Mouse (Mus musculus): ENCODE measurements at regions not wholly inside any gene's neighbourhood (a gene's known extent, or its start where the extent isn't known, plus 50 kb on each side); places are given as distances from the start of the nearest gene placed in this dataset.
"Not testable (repeated sequence)": the region's sequence is repeated elsewhere in the genome, so short reads cannot be mapped to it uniquely, and the experiment has no call there.

DNA sequence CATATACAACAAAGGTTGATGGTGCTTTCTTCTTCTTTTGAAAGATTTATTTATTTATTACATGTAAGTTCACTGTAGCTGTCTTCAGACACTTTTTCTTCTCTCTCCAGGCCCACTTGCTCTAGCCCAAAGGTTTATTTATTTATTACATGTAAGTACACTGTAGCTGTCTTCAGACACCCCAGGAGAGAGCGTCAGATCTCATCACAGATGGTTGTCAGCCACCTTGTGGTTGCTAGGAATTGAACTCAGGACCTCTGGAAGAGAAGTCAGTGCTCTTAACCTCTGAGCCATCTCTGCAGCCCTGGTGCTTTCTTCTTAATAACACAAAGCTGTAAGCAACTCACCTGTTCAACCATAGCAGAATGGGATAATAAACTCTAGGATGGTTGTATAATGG lies 117.3 kb upstream of the Cpsf6 start:
- TF ChIP-seq CTCF, POLR2A (IDR thresholded peaks at IDR 0.05; ENCODE audit: extremely low read depth, insufficient read depth, low read length): not testable (repeated sequence)
